Mouse (Mus musculus): ENCODE data around the gene Ripor1. TPM values are rescaled to one million over a fixed set of nuclear protein-coding genes. Genes with fewer than 3 reads are reported as not detected.
A peak's percentile ranks its signal among the peaks of the same experiment; 100 is the strongest.

Gene Ripor1
- polyA plus RNA-seq, 1 experiment from 2014 or later: 13.1 TPM

- Histone ChIP-seq H3K27me3 (ENCODE audit: control insufficient read depth, insufficient read depth, low read length) (peaks cover 8% of the 10 kb centered on the region), H3K27ac (replicated peaks; ENCODE audit: low read depth, low read length) (no peak overlapping the region), H3K36me3 (ENCODE audit: control insufficient read depth, insufficient read depth, low read length) (no peaks in the 10 kb centered on the region), H3K4me3 (ENCODE audit: low read depth, low read length) (no peak overlapping the region), H3K4me1 (ENCODE audit: control insufficient read depth, insufficient read depth, low read length) (peaks cover 23% of the 10 kb centered on the region), H3K9ac (ENCODE audit: low read length) (no peak overlapping the region), H3K9me3 (ENCODE audit: control insufficient read depth, low read length) (no peaks in the 10 kb centered on the region), H3K4me2 (ENCODE audit: low read depth, severe bottlenecking) (no peak overlapping the region)
- WGBS: 72% methylated on average over 2 of the region's 2 CpGs
- ATAC-seq (ENCODE audit: insufficient number of reproducible peaks, low FRiP score, low TSS enrichment, low read depth) (no peak), DNase-seq (ENCODE audit: low spot score) (no peak)
Observed at GRCm38 (mm10) chr8:105609355-105609754, 4.3 kb downstream of the Ripor1 start.

DNA sequence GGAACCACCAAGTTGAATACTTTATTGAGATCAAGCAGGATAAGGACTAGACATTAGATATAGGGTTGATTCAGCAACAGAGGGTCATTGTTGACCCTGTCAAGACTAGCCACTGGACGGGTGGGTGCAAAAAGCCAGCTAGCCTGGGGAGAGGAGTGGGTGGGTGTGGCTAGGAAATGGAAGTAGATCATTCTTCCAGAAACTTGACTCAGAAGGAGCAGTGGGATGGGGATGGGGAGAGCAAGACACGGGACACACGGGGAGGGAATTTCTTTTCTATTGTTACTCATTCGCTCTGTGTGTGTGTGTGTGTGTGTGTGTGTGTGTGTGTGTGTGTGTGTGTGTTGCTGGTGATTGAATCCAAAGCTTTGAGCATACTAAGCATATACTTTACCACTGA lies 4.7 kb downstream of the Ripor1 start:
- ATAC-seq (ENCODE audit: insufficient number of reproducible peaks, low FRiP score, low TSS enrichment, low read depth) (no peak), DNase-seq (ENCODE audit: low spot score) (no peak)
- H3K36me3 ChIP-seq (ENCODE audit: control insufficient read depth, insufficient read depth, low read length): no peaks in the 10 kb centered on the region
- H3K27ac ChIP-seq (replicated peaks; ENCODE audit: low read depth, low read length): no peak overlapping the region
- 84% methylated on average over 4 of the region's 4 CpGs for WGBS
- no peak overlapping the region for H3K9ac ChIP-seq (ENCODE audit: low read length)
- no peak overlapping the region for H3K4me3 ChIP-seq (ENCODE audit: low read depth, low read length)
- peaks cover 22% of the 10 kb centered on the region for H3K4me1 ChIP-seq (ENCODE audit: control insufficient read depth, insufficient read depth, low read length)
- peaks cover 8% of the 10 kb centered on the region for H3K27me3 ChIP-seq (ENCODE audit: control insufficient read depth, insufficient read depth, low read length)
- no peaks in the 10 kb centered on the region for H3K9me3 ChIP-seq (ENCODE audit: control insufficient read depth, low read length)
- H3K4me2 ChIP-seq (ENCODE audit: low read depth, severe bottlenecking): no peak overlapping the region

- Histone ChIP-seq H3K4me1 (ENCODE audit: control insufficient read depth, insufficient read depth, low read length) (peaks cover 15% of the 10 kb centered on the region), H3K9me3 (ENCODE audit: control insufficient read depth, low read length) (no peaks in the 10 kb centered on the region), H3K36me3 (ENCODE audit: control insufficient read depth, insufficient read depth, low read length) (0 out of 2 replicates have a peak, but pooled peaks cover 4% of the 10 kb centered on the region), H3K9ac (ENCODE audit: low read length) (no peak overlapping the region), H3K4me2 (ENCODE audit: low read depth, severe bottlenecking) (no peak overlapping the region), H3K27me3 (ENCODE audit: control insufficient read depth, insufficient read depth, low read length) (peaks cover 8% of the 10 kb centered on the region), H3K27ac (replicated peaks; ENCODE audit: low read depth, low read length) (no peak overlapping the region), H3K4me3 (ENCODE audit: low read depth, low read length) (no peak overlapping the region)
- 84% methylated on average over 9 of the region's 9 CpGs for WGBS
- no peak for ATAC-seq (ENCODE audit: insufficient number of reproducible peaks, low FRiP score, low TSS enrichment, low read depth)
- no peak for DNase-seq (ENCODE audit: low spot score)
Observed at GRCm38 (mm10) chr8:105611836-105612235, 6.8 kb downstream of the Ripor1 start.

DNA sequence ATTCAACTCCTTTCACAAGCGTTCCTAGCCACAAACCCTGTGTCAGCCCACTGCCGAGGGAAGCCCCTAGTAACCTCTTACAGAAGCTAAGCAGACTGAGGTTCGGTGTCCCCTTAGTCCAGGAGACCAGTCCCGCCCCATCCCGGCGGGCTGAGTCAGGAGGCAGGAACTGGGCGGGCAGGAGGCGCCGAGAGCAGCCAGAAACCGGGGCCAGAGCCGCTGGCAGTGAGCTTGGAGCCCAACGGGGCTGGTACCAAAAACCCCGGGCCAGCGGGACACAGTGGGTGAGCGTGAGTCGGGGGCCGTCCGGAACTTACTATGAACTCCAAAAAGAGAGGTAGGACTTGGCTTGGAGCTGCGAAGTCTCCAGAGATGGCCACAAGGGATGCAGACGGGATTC lies 8.0 kb downstream of the Ripor1 start:
- DNase-seq (ENCODE audit: low spot score) (no peak), ATAC-seq (ENCODE audit: insufficient number of reproducible peaks, low FRiP score, low TSS enrichment, low read depth) (no peak)
- Histone ChIP-seq H3K27me3 (ENCODE audit: control insufficient read depth, insufficient read depth, low read length) (peaks cover 8% of the 10 kb centered on the region), H3K9me3 (ENCODE audit: control insufficient read depth, low read length) (no peaks in the 10 kb centered on the region), H3K36me3 (ENCODE audit: control insufficient read depth, insufficient read depth, low read length) (peaks cover 11% of the 10 kb centered on the region), H3K4me2 (ENCODE audit: low read depth, severe bottlenecking) (peak overlapping the region; percentile 99), H3K27ac (replicated peaks; ENCODE audit: low read depth, low read length) (no peak overlapping the region), H3K4me1 (ENCODE audit: control insufficient read depth, insufficient read depth, low read length) (peaks cover 8% of the 10 kb centered on the region; the same call in 1 of the 2 replicates), H3K9ac (ENCODE audit: low read length) (no peak overlapping the region), H3K4me3 (ENCODE audit: low read depth, low read length) (peak overlapping the region; percentile 26)
- 2% methylated on average over 20 of the region's 20 CpGs for WGBS

DNA sequence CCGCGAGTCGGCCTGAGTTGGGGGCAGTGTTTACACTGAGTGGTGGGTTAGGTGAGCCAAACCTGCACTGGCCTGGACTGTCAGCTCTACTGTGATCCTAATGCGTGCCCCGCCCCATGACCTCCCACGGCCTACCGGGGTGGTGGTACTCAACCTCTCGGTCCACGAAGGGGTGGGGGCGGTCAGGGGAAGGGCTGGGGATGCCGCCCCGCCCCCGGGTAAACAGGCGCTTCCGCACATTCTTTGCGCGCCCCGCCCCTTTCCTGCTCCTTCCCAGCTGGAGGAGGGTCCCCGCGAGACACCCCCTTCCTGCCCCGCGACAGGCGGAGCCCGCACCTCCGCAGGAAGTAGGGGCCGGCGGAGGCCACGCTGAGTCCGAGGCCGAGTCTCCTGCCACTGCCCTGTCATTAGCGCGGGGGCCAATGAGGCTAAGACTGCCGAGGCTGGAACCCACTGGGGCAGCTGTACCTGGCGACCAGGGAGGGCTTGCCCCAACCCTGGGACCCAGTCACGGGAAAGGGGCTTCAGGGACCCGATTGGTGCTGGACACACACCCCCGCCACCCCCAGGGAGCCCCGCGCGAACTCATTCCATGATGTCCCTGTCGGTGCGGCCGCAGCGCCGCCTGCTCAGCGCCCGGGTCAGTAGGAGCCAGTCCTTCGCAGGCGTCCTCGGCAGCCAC lies 8.9 kb downstream of the Ripor1 start:
- H3K9ac ChIP-seq (ENCODE audit: low read length): peak overlapping the region; percentile 55
- H3K4me2 ChIP-seq (ENCODE audit: low read depth, severe bottlenecking): peak overlapping the region; percentile 99
- peaks cover 8% of the 10 kb centered on the region for H3K27me3 ChIP-seq (ENCODE audit: control insufficient read depth, insufficient read depth, low read length)
- H3K36me3 ChIP-seq (ENCODE audit: control insufficient read depth, insufficient read depth, low read length): peaks cover 19% of the 10 kb centered on the region
- 2% methylated on average over 49 of the region's 50 CpGs for WGBS
- ATAC-seq (ENCODE audit: insufficient number of reproducible peaks, low FRiP score, low TSS enrichment, low read depth) (peak; percentile 64), DNase-seq (ENCODE audit: low spot score) (peak; percentile 75)
- H3K4me1 ChIP-seq (ENCODE audit: control insufficient read depth, insufficient read depth, low read length): peaks cover 8% of the 10 kb centered on the region; the same call in 1 of the 2 replicates
- H3K27ac ChIP-seq (replicated peaks; ENCODE audit: low read depth, low read length): no peak overlapping the region
- H3K4me3 ChIP-seq (ENCODE audit: low read depth, low read length): peak overlapping the region; percentile 51
- no peaks in the 10 kb centered on the region for H3K9me3 ChIP-seq (ENCODE audit: control insufficient read depth, low read length)

DNA sequence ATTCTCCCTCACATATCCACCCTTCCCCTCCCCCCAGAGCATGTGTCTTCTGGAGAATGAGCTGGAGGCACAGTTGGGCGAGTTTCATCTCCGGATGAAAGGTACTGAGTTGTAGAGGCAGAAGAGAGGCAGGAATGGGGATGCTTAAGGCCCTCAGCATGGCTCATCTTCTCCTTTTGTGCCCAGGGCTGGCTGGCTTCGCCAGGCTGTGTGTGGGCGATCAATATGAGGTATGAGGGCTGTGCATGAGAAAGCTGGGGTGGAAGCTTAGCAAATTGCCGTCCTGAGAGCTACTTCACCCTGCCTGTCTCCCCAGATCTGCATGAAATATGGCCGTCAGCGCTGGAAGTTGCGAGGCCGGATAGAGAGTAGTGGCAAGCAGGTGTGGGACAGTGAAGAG lies 10.9 kb downstream of the Ripor1 start:
- ATAC-seq (ENCODE audit: insufficient number of reproducible peaks, low FRiP score, low TSS enrichment, low read depth) (no peak), DNase-seq (ENCODE audit: low spot score) (no peak)
- H3K4me1 ChIP-seq (ENCODE audit: control insufficient read depth, insufficient read depth, low read length): peaks cover 8% of the 10 kb centered on the region; the same call in 1 of the 2 replicates
- 91% methylated on average over 9 of the region's 9 CpGs for WGBS
- H3K36me3 ChIP-seq (ENCODE audit: control insufficient read depth, insufficient read depth, low read length): peaks cover 21% of the 10 kb centered on the region
- H3K4me2 ChIP-seq (ENCODE audit: low read depth, severe bottlenecking): no peak overlapping the region
- no peak overlapping the region for H3K27ac ChIP-seq (replicated peaks; ENCODE audit: low read depth, low read length)
- no peak overlapping the region for H3K4me3 ChIP-seq (ENCODE audit: low read depth, low read length)
- no peaks in the 10 kb centered on the region for H3K9me3 ChIP-seq (ENCODE audit: control insufficient read depth, low read length)
- peaks cover 8% of the 10 kb centered on the region for H3K27me3 ChIP-seq (ENCODE audit: control insufficient read depth, insufficient read depth, low read length)
- no peak overlapping the region for H3K9ac ChIP-seq (ENCODE audit: low read length)

GRCm38 (mm10) chr8:105617451-105618278 lies 12.6 kb downstream of the Ripor1 start:
- H3K9me3 ChIP-seq (ENCODE audit: control insufficient read depth, low read length): no peaks in the 10 kb centered on the region
- no peak overlapping the region for H3K4me2 ChIP-seq (ENCODE audit: low read depth, severe bottlenecking)
- 92% methylated on average over 21 of the region's 21 CpGs for WGBS
- H3K4me3 ChIP-seq (ENCODE audit: low read depth, low read length): no peak overlapping the region
- ATAC-seq (ENCODE audit: insufficient number of reproducible peaks, low FRiP score, low TSS enrichment, low read depth) (no peak), DNase-seq (ENCODE audit: low spot score) (no peak)
- no peak overlapping the region for H3K9ac ChIP-seq (ENCODE audit: low read length)
- no peak overlapping the region for H3K27ac ChIP-seq (replicated peaks; ENCODE audit: low read depth, low read length)
- H3K27me3 ChIP-seq (ENCODE audit: control insufficient read depth, insufficient read depth, low read length): peaks cover 1% of the 10 kb centered on the region; the same call in 1 of the 2 replicates
- H3K4me1 ChIP-seq (ENCODE audit: control insufficient read depth, insufficient read depth, low read length): peaks cover 19% of the 10 kb centered on the region
- H3K36me3 ChIP-seq (ENCODE audit: control insufficient read depth, insufficient read depth, low read length): peaks cover 21% of the 10 kb centered on the region

GRCm38 (mm10) chr8:105618279-105618634 lies 13.2 kb downstream of the Ripor1 start:
- Histone ChIP-seq H3K27me3 (ENCODE audit: control insufficient read depth, insufficient read depth, low read length) (no peaks in the 10 kb centered on the region), H3K27ac (replicated peaks; ENCODE audit: low read depth, low read length) (no peak overlapping the region), H3K9ac (ENCODE audit: low read length) (no peak overlapping the region), H3K4me3 (ENCODE audit: low read depth, low read length) (no peak overlapping the region), H3K9me3 (ENCODE audit: control insufficient read depth, low read length) (no peaks in the 10 kb centered on the region), H3K4me2 (ENCODE audit: low read depth, severe bottlenecking) (no peak overlapping the region), H3K36me3 (ENCODE audit: control insufficient read depth, insufficient read depth, low read length) (peaks cover 21% of the 10 kb centered on the region), H3K4me1 (ENCODE audit: control insufficient read depth, insufficient read depth, low read length) (peaks cover 25% of the 10 kb centered on the region)
- no peak for DNase-seq (ENCODE audit: low spot score)
- no peak for ATAC-seq (ENCODE audit: insufficient number of reproducible peaks, low FRiP score, low TSS enrichment, low read depth)
- 91% methylated on average over 5 of the region's 5 CpGs for WGBS
